Mouse (Mus musculus) heart, adult 2 months (tissue): Measurements from ENCODE around the gene Gm9918. TPM values are rescaled to one million over a fixed set of nuclear protein-coding genes. Genes with fewer than 3 reads are reported as not detected.

Experiments
- DNase-seq, 2 experiments: peaks; one replicate each; pipeline ENCODE4 v3.0.0; 2021
- H3K27ac ChIP-seq: fragments of 200-600 bp; 2 replicates; pipeline ENCODE4 v1.8.1; 2022
- H3K27me3 ChIP-seq: fragments of 200-500 bp; 2 replicates; pipeline ENCODE4 v1.6.1; 2012; ENCODE audit warnings: mild to moderate bottlenecking, low read length, inconsistent platforms, mixed read lengths; ENCODE audit not compliant: control insufficient read depth, insufficient read depth
- H3K36me3 ChIP-seq: fragments of 200-500 bp; 2 replicates; pipeline ENCODE4 v1.6.1; 2012; ENCODE audit warnings: low read length, inconsistent platforms; ENCODE audit not compliant: control insufficient read depth, insufficient read depth
- H3K4me1 ChIP-seq: fragments of 200-500 bp; 2 replicates; pipeline ENCODE4 v1.6.1; 2011; ENCODE audit warnings: low read length; ENCODE audit not compliant: control insufficient read depth, insufficient read depth
- H3K4me3 ChIP-seq: fragments of 200-600 bp; 2 replicates; pipeline ENCODE4 v1.8.1; 2022
- H3K79me2 ChIP-seq: fragments of 200-500 bp; replicated peaks from 2 replicates; pipeline ENCODE4 v1.6.1; 2012; ENCODE audit warnings: mild to moderate bottlenecking, inconsistent platforms, low read length, moderate library complexity, mixed read lengths; ENCODE audit not compliant: control insufficient read depth, insufficient read depth
- H3K9ac ChIP-seq: fragments of 200-500 bp; 2 replicates; pipeline ENCODE4 v1.6.1; 2012; ENCODE audit warnings: low read depth, mild to moderate bottlenecking, control low read depth, inconsistent platforms, low read length, mixed read lengths
- CTCF ChIP-seq: fragments of 200-600 bp; IDR thresholded peaks from 2 replicates; pipeline ENCODE4 v1.8.1; 2022; ENCODE audit warnings: antibody characterized with exemption, mild to moderate bottlenecking, moderate library complexity
- EP300 ChIP-seq: fragments of 200-500 bp; IDR thresholded peaks from 2 replicates; pipeline ENCODE4 v1.6.1; 2011; ENCODE audit warnings: low read depth, low read length, control low read depth; ENCODE audit not compliant: insufficient read depth
- POLR2A ChIP-seq: fragments of 200-500 bp; IDR thresholded peaks from 2 replicates; pipeline ENCODE4 v1.6.1; 2011; ENCODE audit warnings: mild to moderate bottlenecking, low read depth, low read length, control low read depth; ENCODE audit not compliant: insufficient read depth
- WGBS: fragments of 180-500 bp; shearing (Covaris S2); methylation state at CpG from one replicate; pipeline ENCODE4 v1.1.7; 2018; 5-methylcytosine and 5-hydroxymethylcytosine counted together
- intact Hi-C: fragments of 180-260 bp; cut with DNase I; formaldehyde crosslinking; loops from one replicate; pipeline ENCODE4 v1.15.1; 2025
- polyA plus RNA-seq: library from polyadenylated mRNA; depleted of rRNA; stranded (reverse); fragments of >200 nt; gene quantifications from 2 replicates; pipeline ENCODE4 v1.2.3, GENCODE M21; 2012
- total RNA-seq, 2 experiments: library from RNA; stranded (reverse); gene quantifications; 2 replicates each; pipeline ENCODE4 v1.2.3; 2021

Gm9918 gene
- total and polyA plus RNA-seq, 3 experiments, result not detected

DNA sequence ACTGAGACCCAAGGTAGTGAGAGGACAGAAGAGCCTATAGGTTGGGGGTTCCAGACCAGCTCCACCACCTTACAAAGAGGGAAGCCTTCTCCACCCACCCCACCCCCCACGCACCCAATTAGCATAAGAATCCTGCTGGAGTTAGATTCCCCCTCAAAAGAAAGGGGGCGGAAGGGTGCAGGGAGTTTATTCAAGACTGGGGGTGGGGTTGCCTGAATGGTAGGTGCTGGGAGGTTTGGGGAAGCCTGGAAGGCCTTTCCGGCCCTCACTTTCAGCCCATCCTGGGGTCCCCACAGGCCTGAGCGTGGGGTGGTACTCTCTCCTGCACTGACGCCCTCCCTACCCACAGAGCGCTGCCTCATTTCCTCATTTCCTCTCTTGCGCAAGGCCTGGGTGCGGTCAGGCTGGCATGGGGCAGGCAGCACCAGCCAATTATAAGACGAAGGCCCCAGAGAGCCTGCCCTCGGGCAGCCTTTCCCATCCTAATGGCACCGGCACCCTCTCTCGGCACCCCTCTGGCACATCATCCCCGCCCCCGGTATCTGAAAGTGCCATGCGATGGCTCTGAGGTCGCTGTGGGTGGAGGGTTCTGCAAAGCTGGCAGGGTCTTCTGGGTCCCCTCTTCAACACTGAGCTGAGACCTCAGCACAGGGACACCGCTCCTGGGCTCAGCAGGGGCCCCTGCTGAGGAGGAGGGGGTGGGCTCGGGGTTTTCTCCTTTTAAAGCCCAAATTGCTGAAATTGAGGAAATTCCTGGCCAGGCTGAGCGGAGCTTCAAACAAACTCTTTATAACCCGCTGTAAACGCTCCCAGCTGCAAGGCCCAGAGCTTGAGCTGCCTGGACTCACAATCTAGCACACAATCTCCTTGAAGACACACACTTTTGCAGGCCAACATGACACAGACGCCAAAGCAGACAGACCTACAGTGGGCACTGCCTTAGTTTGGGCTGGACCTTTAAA lies 26.9 kb upstream of the Gm9918 start:
- TF ChIP-seq POLR2A (peak; percentile 57; the same call in 1 of the 2 replicates), EP300 (0 out of 2 replicates have a peak, but pooled peaks have one; percentile 29), CTCF (peak; percentile 24; the same call in 1 of the 2 replicates)
- DNase-seq, result peak; percentile 77 to 86
- Histone ChIP-seq H3K27ac (peak overlapping the region; percentile 96), H3K36me3 (no peaks in the 10 kb centered on the region), H3K27me3 (no peaks in the 10 kb centered on the region), H3K9ac (peak overlapping the region; percentile 66), H3K79me2 (peaks cover 2% of the 10 kb centered on the region; the same call in 1 of the 2 replicates), H3K4me3 (peak overlapping the region; percentile 78), H3K4me1 (peaks cover 18% of the 10 kb centered on the region)
- 35% methylated on average over 22 of the region's 22 CpGs for WGBS
- intact Hi-C loops, result no loop called here

GRCm38 (mm10) chr15:102244306-102245191 lies 25.8 kb upstream of the Gm9918 start:
- Histone ChIP-seq H3K9ac (peak overlapping the region; percentile 90), H3K4me3 (peak overlapping the region; percentile 78), H3K4me1 (peaks cover 18% of the 10 kb centered on the region), H3K27ac (peak overlapping the region; percentile 96), H3K27me3 (no peaks in the 10 kb centered on the region), H3K79me2 (peaks cover 2% of the 10 kb centered on the region; the same call in 1 of the 2 replicates), H3K36me3 (no peaks in the 10 kb centered on the region)
- intact Hi-C loops, result no loop called here
- peak; percentile 53 to 66 for DNase-seq
- WGBS, result 6% methylated on average over 18 of the region's 19 CpGs
- TF ChIP-seq EP300 (no peak), POLR2A (0 out of 2 replicates have a peak, but pooled peaks have one; percentile 17), CTCF (no peak)

DNA sequence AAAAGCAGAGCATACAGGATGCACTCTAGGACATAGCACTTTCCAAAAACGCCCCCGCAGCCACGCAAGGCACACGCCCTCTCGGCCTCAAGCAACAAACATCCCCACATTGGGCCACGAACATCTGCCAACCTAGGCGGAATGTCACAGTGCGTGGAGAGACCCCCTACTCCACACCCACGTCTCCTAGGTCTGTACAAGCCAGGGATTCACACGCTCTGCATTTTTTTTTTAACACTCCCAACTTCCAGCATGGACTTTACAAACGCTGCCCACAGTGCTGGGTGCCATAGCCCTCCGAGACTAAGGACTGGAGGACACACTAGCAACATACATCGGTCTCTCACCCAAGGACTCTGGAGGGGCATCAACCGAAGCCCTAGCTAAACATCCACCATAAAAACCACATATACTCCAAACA lies 24.9 kb upstream of the Gm9918 start:
- intact Hi-C loops, result no loop called here
- 18% methylated on average over 14 of the region's 14 CpGs for WGBS
- peak; percentile 60 to 61 for DNase-seq
- TF ChIP-seq POLR2A, result peak; percentile 80
- TF ChIP-seq EP300, result no peak
- no peaks in the 10 kb centered on the region for H3K27me3 ChIP-seq
- H3K79me2 ChIP-seq, result peaks cover 2% of the 10 kb centered on the region; the same call in 1 of the 2 replicates
- peaks cover 18% of the 10 kb centered on the region for H3K4me1 ChIP-seq
- peak overlapping the region; percentile 90 for H3K9ac ChIP-seq
- peak overlapping the region; percentile 96 for H3K27ac ChIP-seq
- H3K36me3 ChIP-seq, result no peaks in the 10 kb centered on the region
- peak overlapping the region; percentile 78 for H3K4me3 ChIP-seq

- no peaks in the 10 kb centered on the region for H3K27me3 ChIP-seq
- DNase-seq, result peak; percentile 84 to 86
- under 1% methylated on average over 43 of the region's 44 CpGs for WGBS
- peaks cover 15% of the 10 kb centered on the region for H3K4me1 ChIP-seq
- intact Hi-C loops, result loop anchor here (2.0 kb wide), 2 partner anchors 41 to 143 kb away; partner anchors contain the start of gene Csad
- peaks cover 2% of the 10 kb centered on the region; the same call in 1 of the 2 replicates for H3K79me2 ChIP-seq
- H3K4me3 ChIP-seq, result peak overlapping the region; percentile 78
- H3K27ac ChIP-seq, result peak overlapping the region; percentile 96
- TF ChIP-seq CTCF, result no peak
- peak; percentile 89 for TF ChIP-seq POLR2A
- TF ChIP-seq EP300, result 0 out of 2 replicates have a peak, but pooled peaks have one; percentile 13
- H3K9ac ChIP-seq, result peak overlapping the region; percentile 90
- no peaks in the 10 kb centered on the region for H3K36me3 ChIP-seq
Measured at GRCm38 (mm10) chr15:102245891-102246741, 24.2 kb upstream of the Gm9918 start.

DNA sequence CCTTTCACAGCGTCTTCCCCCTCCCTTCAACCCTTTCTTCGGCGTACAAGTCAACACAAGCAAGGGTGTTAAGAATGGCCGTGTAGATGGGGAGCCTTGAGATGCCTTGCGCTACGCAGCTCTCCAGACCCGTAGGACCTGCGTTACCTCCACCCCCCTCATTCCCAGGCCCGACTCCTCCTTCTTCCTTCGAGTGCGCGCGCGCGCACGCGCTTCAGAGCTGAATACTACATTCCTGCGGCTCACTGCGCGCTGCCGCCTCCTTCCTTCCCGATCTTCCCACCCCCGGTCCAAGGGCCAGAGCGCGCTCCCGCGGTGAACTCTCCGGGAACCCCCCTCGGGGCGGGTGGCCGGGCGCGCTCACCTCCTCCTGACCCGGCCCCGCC lies 23.5 kb upstream of the Gm9918 start:
- Histone ChIP-seq H3K4me3 (peak overlapping the region; percentile 78), H3K27me3 (no peaks in the 10 kb centered on the region), H3K79me2 (peaks cover 2% of the 10 kb centered on the region; the same call in 1 of the 2 replicates), H3K9ac (peak overlapping the region; percentile 90), H3K27ac (peak overlapping the region; percentile 96), H3K36me3 (no peaks in the 10 kb centered on the region), H3K4me1 (peaks cover 10% of the 10 kb centered on the region)
- 1% methylated on average over 31 of the region's 35 CpGs for WGBS
- intact Hi-C loops, result loop anchor here (2.0 kb wide), 2 partner anchors 42 to 144 kb away; partner anchors contain the start of gene Csad
- TF ChIP-seq POLR2A, result peak; percentile 91
- TF ChIP-seq EP300, result peak; percentile 82
- no peak for TF ChIP-seq CTCF
- DNase-seq, result peak; percentile 95 to 98
